Mouse (Mus musculus): ENCODE results near the gene Rab5b.

- TF ChIP-seq CTCF (IDR thresholded peaks at IDR 0.05; ENCODE audit: borderline replicate concordance, extremely low read depth, insufficient read depth, insufficient read length) (no peak), POLR2A (IDR thresholded peaks at IDR 0.05; ENCODE audit: borderline replicate concordance, extremely low read depth, insufficient read depth, insufficient read length, poor library complexity, severe bottlenecking) (no peak)
Measured at GRCm38 (mm10) chr10:128665806-128666205, 30.3 kb downstream of the Rab5b start.

Data from brain, embryonic 14.5 days (tissue).